Mouse (Mus musculus) ES-E14 (cell line): ENCODE measurements around the gene Cd151. TPM values are rescaled to one million over a fixed set of nuclear protein-coding genes. Genes with fewer than 3 reads are reported as not detected.

Experiments used
- DNase-seq: peaks from one replicate; pipeline ENCODE4 v3.0.0-alpha.2; 2013; ENCODE audit warnings: low read depth, low spot score
- H3K27ac ChIP-seq: 2 replicates; pipeline ENCODE4 v1.5.1; 2012; ENCODE audit warnings: low read depth, mild to moderate bottlenecking, low read length, moderate library complexity, mixed read lengths; ENCODE audit not compliant: poor library complexity, insufficient read depth, severe bottlenecking
- H3K36me3 ChIP-seq: 2 replicates; pipeline ENCODE4 v1.6.1; 2012; ENCODE audit warnings: mild to moderate bottlenecking, low read length, moderate library complexity, mixed read lengths; ENCODE audit not compliant: control insufficient read depth, poor library complexity, insufficient read depth, severe bottlenecking
- H3K4me1 ChIP-seq, 2 experiments: fragments of 150-350 bp in 1 of 2; sonication (generic) in 1 of 2; 2 replicates each; pipeline ENCODE4 v1.6.1; 2012; ENCODE audit warnings: low read length in 2 of 2, mild to moderate bottlenecking in 1 of 2, mixed read lengths in 1 of 2; ENCODE audit not compliant: control insufficient read depth in 2 of 2, insufficient read depth in 2 of 2, poor library complexity in 1 of 2
- H3K4me3 ChIP-seq, 2 experiments: fragments of 150-350 bp in 1 of 2; sonication (generic) in 1 of 2; 2 replicates each; pipeline ENCODE4 v1.5.1; 2012; ENCODE audit warnings: low read length in 2 of 2, low read depth in 1 of 2, mild to moderate bottlenecking in 1 of 2, mixed read lengths in 1 of 2; ENCODE audit not compliant: insufficient read depth in 1 of 2, poor library complexity in 1 of 2, severe bottlenecking in 1 of 2
- H3K9ac ChIP-seq: 2 replicates; pipeline ENCODE4 v1.6.1; 2012; ENCODE audit warnings: low read depth, mild to moderate bottlenecking, low read length, mixed read lengths; ENCODE audit not compliant: poor library complexity, insufficient read depth, severe bottlenecking
- H3K9me3 ChIP-seq: fragments of 150-350 bp; sonication (generic); 2 replicates; pipeline ENCODE4 v1.6.1; 2012; ENCODE audit warnings: low read depth, mild to moderate bottlenecking, low read length; ENCODE audit not compliant: control insufficient read depth, insufficient read depth
- CHD2 ChIP-seq: IDR thresholded peaks from 2 replicates; pipeline ENCODE4 v1.6.1; 2014; ENCODE audit warnings: mild to moderate bottlenecking, low read depth, low read length, inconsistent platforms
- HCFC1 ChIP-seq: IDR thresholded peaks from 2 replicates; pipeline ENCODE4 v1.6.1; 2012; ENCODE audit warnings: low read length, inconsistent platforms, borderline replicate concordance; ENCODE audit not compliant: insufficient read depth
- MAFK ChIP-seq: IDR thresholded peaks from 2 replicates; pipeline ENCODE4 v1.6.1; 2014; ENCODE audit warnings: mild to moderate bottlenecking, low read depth, low read length, inconsistent platforms; ENCODE audit not compliant: insufficient read depth
- ZC3H11A ChIP-seq: IDR thresholded peaks from 2 replicates; pipeline ENCODE4 v1.6.1; 2012; ENCODE audit warnings: low read depth, mild to moderate bottlenecking, inconsistent platforms, low read length, borderline replicate concordance
- ZNF384 ChIP-seq: IDR thresholded peaks from 2 replicates; pipeline ENCODE4 v1.6.1; 2012; ENCODE audit warnings: low read depth, low read length, inconsistent platforms
- in situ Hi-C, 2 experiments: fragments of 600-800 bp; cut with MboI; formaldehyde crosslinking; loops; one replicate each; pipeline ENCODE4 v1.15.1; 2025; ENCODE audit warnings: low sequenced_read_pairs in 2 of 2, inconsistent platforms in 1 of 2; ENCODE audit not compliant: unreplicated experiment in 2 of 2
- total RNA-seq: library from RNA; depleted of rRNA; stranded (reverse); fragments of 300-350 nt; gene quantifications from 2 replicates; pipeline ENCODE4 v1.2.3, GENCODE M21; 2012

The Cd151 gene
- total RNA-seq, 1 experiment = 238 TPM

DNA sequence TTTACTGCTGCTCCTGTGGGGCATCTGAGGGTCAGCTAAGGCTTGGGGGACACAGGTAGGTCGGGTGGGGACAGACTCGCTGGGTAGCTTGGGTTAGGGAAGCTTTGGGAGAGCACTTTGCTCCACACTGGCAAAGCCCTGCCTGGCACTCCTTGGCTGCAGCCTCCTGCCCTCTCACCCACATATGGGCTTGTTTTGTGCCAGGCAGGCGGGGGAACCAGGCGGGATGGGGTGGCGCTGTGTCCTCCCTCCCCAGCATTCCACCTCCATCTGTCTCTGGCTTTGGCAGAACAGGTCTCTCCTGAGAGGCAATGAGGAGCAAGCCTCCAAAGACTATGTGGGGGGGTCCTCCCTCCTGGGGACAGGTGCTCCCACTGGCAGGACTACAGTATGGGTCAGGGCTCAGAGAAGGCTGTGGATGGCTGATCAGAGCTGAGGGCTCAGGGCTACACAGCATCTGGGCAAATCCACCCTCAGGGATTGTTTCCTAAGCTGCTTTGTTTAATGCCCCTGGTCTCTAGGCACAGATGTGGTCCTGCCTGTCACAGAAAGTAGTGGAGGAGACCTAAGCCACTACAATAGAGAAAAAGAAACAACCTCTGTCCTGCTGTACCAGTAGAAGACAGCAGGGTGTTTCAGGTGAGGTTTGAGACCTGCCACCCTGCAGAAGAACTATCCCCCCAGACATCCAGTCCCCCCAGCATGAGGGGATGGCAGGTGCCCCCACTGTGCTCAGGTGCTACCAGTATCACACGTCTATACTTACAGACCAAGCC, 34.3 kb upstream of the Cd151 start:
- TF ChIP-seq ZNF384 (no peak), CHD2 (no peak), MAFK (no peak), ZC3H11A (no peak), HCFC1 (no peak)
- no peak overlapping the region for H3K9ac ChIP-seq
- no peak overlapping the region for H3K27ac ChIP-seq
- in situ Hi-C loops = no loop called here
- no peak overlapping the region for H3K4me3 ChIP-seq
- H3K9me3 ChIP-seq = no peaks in the 10 kb centered on the region
- peaks cover 4 to 29% of the 10 kb centered on the region in 2 experiments; a peak in 3 of 4 replicates for H3K4me1 ChIP-seq
- H3K36me3 ChIP-seq = peaks cover 20% of the 10 kb centered on the region; the same call in 1 of the 2 replicates
- DNase-seq = no peak

DNA sequence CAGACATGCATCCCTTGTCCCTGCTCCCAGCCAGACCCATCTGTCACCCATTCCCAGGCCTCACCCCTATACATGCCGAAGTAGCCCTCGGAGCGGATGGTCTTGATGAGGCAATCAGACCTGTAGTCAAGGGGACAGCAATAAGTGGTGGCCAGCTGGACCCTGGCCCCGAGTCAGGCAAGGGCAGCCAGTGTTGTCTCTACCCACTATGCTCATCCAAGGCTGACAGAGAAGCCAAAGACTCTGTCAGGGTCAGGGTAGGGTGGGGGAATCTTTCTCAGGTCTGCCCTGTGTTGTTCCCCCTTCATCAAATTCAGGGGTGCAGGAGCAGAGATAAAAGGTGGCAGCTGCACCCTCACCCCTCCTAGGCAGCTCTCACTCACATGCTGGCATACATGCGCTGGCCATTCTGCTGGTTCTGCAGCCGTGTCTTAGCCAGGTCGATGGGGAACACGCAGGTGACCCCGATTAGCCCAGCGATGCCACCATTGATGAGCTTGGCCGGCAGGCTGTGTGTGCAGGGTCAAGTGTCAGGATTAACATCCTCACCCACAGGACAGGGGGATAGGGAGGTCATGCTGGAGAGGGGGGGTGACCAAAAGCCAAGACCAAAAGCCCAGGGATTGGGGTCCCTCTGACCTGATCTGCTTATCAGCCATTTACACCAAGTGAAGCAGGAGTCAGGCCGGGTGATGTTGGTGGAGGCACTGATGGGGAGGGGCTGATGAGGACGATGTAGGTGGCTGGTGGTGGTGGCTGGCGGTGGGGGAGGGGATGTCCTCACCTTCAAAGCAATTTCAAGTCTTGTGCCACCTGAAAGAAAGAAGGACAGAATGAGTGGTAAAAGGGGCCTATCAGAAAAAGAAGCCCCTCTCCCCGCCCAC, 33.4 kb upstream of the Cd151 start:
- H3K4me3 ChIP-seq = peak overlapping the region; percentile 19 to 63; a peak in 2 of 4 replicates
- no peaks in the 10 kb centered on the region for H3K9me3 ChIP-seq
- H3K9ac ChIP-seq = peak overlapping the region; percentile 45; the same call in 1 of the 2 replicates
- TF ChIP-seq ZC3H11A = no peak
- in situ Hi-C loops = no loop called here
- H3K27ac ChIP-seq = no peak overlapping the region
- H3K36me3 ChIP-seq = peaks cover 28% of the 10 kb centered on the region
- DNase-seq = no peak
- H3K4me1 ChIP-seq = peaks cover 4 to 29% of the 10 kb centered on the region in 2 experiments; a peak in 3 of 4 replicates

DNA sequence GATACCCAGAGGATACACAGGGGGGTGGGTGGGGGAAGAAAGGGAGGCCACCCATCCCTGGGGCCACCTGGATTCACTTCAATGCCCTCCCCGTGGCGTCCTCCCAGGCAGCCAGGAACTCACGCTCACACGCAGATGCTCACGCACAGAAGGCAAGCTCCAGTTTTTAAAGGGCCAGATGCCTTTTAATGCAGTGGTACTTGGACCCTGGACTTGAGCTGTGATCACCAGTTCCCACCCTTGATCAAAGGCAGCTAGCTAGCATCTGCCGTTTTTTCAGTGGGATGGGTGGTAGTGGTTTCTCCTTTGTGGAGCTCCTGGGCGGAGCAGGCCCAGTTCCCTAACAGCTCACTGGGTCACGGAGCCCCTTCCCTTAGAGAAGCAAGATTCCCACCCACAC, 32.7 kb upstream of the Cd151 start:
- peak overlapping the region; percentile 57 for H3K9ac ChIP-seq
- peaks cover 35% of the 10 kb centered on the region for H3K36me3 ChIP-seq
- no peak overlapping the region for H3K27ac ChIP-seq
- no peak for TF ChIP-seq ZNF384
- no peak for TF ChIP-seq ZC3H11A
- no peak for TF ChIP-seq HCFC1
- TF ChIP-seq CHD2 = no peak
- no peak for DNase-seq
- in situ Hi-C loops = no loop called here
- H3K4me3 ChIP-seq = peak overlapping the region; percentile 58 to 63; a peak in 3 of 4 replicates
- peaks cover 4 to 26% of the 10 kb centered on the region in 2 experiments; a peak in 3 of 4 replicates for H3K4me1 ChIP-seq
- no peaks in the 10 kb centered on the region for H3K9me3 ChIP-seq

- Histone ChIP-seq H3K4me3 (peak overlapping the region; percentile 58 to 63), H3K9me3 (no peaks in the 10 kb centered on the region), H3K4me1 (peaks cover 4 to 24% of the 10 kb centered on the region in 2 experiments; a peak in 3 of 4 replicates), H3K27ac (no peak overlapping the region), H3K9ac (peak overlapping the region; percentile 57), H3K36me3 (peaks cover 42% of the 10 kb centered on the region)
- no peak for DNase-seq
- in situ Hi-C loops = no loop called here
- TF ChIP-seq CHD2 (no peak), ZC3H11A (no peak), HCFC1 (no peak), ZNF384 (no peak), MAFK (no peak)
Observed at GRCm38 (mm10) chr7:141435129-141435855, 31.9 kb upstream of the Cd151 start.
